Mouse (Mus musculus): Measurements from ENCODE around the gene 2310039H08Rik.
"Not testable (repeated sequence)": the region's sequence is repeated elsewhere in the genome, so short reads cannot be mapped to it uniquely, and the experiment has no call there.

DNA sequence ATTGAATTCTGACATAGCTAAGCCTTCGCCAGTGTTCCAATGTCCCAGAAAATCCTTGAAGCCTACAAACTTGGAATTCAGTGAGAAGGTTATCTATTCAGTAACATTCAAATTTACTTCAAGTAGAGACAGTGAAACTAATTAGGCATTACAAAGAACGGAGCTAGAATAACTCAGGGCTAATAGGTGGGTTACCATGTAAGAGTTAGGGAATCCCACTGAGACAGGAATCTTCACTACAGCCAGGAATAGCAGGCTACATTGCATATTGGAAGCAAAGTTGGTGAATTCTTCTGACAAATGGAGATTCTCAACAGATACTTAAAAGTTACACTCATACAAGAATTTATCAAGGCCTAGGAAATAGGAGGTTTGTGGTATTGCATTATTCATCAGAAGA, 15.5 kb downstream of the 2310039H08Rik start:
- TF ChIP-seq CTCF, EP300 (IDR thresholded peaks at IDR 0.05; ENCODE audit: low read depth): not testable (repeated sequence)
